Mouse (Mus musculus) layer of hippocampus, adult 9-10 months (tissue): ENCODE measurements around the gene Eif3i.

Source experiments
- DNase-seq: peaks from one replicate; pipeline ENCODE4 v3.0.0; 2022; ENCODE audit warnings: low spot score

The Eif3i gene

DNA sequence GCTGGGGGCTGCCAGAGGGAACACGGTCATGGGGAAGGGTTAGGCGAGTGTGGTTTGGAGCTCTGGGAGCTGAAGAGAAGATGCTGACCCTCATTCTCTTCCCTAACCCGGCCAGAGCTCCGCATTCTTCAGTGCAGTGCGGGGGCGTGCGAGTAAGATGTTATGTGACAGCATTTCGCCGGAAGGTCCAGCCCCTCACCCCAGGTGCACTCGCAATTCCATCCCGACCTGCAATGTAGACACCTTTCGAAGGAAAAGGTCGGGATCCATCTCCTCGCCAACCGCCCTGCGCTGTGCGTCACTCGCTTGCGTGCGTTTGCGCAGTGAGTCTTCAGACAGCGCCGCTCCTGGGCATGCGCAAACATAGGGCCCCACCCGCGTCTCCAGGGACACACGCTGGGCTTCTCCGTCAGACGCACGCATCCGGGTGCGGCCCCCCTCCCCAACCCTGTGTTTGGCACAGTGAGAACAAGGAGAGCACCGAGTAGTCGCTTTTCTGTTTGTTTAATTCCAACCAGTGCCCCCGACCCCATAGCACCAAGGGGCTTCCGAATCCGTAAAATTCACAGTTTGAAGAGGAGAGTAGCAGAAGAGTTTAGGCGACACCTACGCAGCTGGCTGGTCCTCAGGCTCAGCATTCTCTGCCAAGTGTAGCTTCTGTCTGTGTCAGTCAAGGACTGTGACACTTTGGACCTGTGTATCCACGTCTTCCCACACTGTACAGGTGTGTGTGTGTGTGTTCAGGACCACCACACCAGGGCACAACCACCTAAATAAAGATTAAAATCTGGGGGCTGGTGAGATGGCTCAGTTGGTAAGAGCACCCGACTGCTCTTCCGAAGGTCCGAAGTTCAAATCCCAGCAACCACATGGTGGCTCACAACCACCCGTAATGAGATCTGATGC is 18.6 kb upstream of the Eif3i start, which contains the start of gene Iqcc:
TSS of gene Iqcc (minus strand) at position 314 of the 906 bp plus-strand sequence.
- DNase-seq, result peak; percentile 92

DNA sequence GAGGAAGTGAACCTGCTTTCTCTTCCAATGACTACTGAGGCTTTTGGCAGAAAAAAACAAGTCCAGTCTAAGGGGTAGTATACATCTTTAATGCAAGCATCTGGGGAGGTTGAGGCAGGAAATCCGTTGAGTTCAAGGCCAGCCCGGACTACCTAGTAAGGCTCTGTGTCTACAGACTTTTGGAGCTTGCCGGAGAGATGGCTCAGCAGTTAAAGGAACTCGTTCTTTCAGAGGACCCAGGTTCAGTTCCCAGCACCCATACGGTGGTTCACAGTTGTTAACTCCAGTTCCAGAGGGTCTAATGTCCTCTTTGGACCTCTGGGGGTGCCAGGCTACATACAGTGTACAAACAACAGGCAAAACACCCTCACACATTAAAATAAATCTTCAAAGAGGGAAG is 17.6 kb upstream of the Eif3i start:
- DNase-seq, result no peak

DNA sequence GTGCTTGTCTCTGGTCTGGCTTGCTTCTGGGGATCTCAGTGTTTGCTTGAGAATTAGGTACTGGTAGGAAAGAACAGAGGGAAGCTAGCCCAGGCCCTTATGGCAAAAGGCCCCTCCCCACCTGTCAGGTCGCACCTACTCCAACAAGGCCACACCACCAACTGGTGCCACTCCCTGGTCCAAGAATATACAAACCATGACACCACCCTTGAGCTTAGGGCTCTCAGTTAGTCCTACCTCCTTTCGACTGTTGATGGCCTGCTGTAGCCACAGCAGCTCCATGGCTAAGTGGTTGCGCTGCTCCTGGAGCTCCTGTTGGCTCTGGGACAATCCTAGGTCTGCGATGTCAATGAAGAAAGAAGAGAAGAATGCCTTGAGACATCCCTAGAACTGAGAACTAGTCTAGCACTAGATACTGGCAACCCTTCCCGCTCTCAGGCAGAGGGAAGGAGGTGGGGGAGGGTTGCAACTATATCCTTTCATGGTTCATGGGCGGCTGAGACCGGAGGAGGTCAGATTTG is 16.7 kb upstream of the Eif3i start:
- no peak for DNase-seq

DNA sequence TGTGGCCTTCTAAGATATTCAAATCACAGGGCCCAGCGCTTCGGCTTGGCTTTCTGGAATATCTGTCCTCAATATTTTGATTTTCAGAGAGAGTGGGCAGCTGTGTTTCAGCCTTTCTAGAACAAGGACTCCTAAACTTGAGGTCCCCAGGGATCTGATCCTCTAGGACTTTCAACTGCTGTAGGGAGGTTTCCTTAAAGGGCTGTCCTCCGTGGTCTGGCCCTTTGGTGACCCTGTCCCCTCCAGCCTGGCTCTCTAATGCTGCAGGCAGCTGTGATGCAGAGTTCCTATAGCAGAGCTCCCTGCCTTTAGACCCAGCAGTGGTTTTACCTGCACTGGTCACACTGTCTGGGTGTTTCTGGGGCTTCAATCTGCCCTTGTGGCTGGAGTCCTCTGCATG is 16.2 kb upstream of the Eif3i start:
- no peak for DNase-seq

DNA sequence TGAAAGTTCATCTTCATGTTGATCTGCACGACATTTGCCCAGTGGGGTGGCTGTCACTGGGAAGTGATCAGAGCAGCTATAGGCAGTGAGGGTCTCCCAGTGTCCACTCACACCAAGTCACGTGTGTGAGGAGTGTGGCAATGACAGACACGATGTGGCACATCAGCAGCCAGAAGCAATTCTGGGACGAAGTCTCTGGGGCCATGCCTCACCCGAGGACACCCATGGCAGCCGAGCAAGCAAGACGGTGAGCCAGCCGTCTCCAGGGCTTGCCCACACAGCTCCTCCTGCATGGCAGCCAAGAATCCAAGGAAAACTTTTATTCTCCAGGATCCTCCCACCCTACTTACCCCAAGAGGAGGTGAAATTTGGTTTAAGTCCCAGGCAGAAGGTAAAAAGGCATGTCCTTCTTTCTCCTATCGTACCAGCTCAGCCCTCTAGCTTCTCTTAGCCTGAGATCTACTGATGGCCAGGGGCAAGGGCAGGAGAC is 15.4 kb upstream of the Eif3i start:
- no peak for DNase-seq

DNA sequence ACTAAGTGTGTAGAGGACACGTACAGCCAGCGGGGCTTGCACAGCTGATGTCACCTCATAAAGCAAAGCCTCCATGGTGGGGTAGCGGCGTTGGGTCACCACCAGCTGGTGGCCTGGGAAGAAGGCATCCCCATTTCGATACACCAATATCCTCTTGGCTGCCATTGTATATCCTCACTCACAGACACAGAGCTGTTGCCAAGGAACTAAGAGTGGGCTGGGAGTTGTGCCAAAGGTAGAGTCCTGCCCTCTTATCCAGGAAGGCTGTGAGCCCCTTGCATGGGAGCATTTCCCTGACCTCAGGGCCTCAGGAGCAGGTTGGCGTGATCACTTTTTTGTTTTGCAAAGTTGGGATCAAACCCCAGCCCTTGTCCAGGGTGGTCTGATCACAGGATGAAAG is 13.6 kb upstream of the Eif3i start, which contains the start of gene Dcdc2b:
TSS of gene Dcdc2b (minus strand) at position 165 of the 400 bp plus-strand sequence.
- DNase-seq, result no peak

DNA sequence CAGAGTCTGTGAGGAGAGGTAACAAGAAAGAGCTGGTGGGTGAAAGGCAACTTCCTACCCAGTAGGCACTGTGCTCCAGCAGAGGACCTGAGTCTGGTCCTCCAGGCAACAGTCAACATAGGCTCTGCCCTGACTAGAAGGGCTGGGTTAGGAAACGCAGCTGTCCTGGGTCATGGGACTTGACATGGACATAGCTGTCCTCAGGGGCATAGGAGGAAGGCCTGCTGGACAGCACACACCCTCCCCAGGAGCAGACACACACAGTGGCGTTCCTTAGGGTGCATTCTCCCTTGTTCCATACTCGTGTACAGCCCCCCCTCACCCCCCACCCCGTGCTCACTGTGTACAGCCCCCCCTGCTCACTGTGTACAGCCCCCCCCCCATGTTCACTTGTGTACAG is 10.0 kb upstream of the Eif3i start:
- no peak for DNase-seq

DNA sequence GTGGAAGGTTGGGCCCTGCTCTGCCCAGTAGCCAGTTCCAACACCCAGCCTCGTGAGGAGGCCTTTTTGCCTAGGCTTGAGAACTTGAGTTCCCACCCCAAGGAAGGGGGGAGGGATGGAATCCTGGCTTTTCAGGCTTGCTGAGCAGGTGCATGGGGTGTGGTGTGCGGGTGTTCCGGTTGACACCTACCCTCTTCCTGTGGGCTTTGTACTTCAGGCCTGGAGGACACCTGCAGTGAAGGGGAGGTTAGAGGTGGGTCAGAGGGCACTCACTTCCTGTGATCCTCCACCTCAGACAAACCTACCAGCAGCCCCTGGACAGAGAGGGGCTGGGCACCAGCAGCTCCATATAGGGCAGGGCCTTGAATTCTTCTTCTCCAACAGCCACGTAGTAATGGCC is 9.6 kb upstream of the Eif3i start:
- no peak for DNase-seq

DNA sequence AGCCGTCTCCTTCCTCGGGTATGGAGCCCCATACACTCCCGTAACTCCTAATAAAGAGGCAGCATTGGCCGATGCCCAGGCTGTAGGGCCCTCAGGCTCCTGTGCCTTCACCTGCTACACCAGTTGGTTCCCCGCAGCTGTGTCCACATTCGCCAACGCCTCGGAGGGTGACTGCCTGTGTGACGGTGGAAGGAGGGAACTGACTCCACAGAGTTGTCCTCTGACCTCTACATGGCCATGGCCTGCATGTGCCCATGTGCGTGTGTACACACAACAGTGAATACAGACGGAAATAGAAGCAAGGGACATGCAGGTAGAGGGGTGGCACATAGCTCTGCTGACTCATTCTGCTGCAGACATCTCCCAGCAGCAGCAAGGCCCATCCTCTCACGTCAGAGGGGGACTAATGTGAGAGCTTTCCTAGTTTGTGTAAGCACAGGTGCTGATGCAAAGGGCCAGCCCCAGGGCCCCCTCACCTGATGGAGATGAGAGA is 8.7 kb upstream of the Eif3i start:
- no peak for DNase-seq

DNA sequence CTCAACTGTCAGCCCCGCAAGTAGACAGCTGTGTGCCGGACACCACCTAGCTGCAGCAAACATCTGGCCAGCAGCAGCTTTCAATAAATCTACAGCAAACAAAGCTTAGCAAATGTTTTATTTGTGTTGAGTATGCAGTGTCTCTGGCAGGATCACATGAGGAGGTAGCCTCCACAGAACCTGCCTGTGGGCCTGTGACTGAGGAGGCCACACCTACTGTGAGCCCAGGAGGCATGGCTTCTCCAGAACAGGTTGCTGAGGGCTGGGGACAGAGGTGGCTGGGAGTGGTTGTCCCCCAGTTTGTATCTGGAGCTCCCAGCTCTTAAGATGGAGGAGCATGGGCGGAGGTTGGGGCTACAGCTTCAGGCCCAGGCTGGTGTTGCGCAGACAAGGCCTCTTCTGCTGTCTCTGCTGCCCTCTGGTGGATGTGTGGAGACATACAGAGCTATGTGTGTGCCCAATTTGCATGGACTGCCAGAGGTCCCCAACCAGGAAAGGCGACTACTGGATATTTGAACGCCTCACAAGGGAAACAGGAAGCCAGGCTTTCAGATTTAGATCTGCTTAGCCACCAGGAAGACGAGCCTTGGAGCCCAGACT is 8.1 kb upstream of the Eif3i start:
- peak; percentile 71 for DNase-seq

DNA sequence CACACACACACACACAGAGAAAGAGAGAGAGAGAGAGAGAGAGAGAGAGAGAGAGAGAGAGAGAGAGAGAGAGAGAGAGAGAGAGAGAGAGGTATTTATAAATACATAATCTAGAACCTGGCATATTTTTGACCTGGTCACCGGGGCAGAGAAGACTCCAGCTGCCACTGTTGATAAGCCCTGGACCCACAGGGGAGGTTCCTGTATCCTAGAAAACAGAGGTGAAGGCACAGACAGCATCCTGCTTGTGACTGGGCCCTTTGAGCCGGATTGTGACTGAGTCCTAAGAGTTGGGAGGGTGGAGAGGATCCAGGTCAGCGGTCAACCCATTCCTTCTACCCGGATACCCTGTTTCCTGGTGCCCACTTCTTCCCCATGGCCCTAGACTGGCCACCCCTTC is 11.6 kb downstream of the Eif3i start:
- DNase-seq, result no peak

DNA sequence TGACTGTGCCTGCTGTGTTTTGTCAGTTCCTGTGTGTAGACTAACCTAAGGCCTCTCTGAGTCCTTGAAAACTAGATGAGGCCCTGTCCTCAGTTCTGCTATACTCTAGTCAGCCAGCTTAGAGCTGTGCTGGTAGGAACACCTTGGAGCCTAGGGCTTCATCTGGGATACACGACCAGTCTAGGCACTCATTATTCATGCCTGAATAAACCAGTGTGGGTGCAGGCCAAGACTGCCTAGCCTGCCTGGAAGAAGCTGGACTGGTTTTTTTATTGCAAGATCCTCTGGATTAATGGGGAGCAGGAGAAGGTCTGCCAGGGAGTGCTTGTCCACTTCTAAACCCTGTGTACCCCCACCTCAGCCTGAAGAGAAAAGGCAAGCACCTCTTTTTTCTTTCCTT is 13.5 kb downstream of the Eif3i start:
- no peak for DNase-seq

DNA sequence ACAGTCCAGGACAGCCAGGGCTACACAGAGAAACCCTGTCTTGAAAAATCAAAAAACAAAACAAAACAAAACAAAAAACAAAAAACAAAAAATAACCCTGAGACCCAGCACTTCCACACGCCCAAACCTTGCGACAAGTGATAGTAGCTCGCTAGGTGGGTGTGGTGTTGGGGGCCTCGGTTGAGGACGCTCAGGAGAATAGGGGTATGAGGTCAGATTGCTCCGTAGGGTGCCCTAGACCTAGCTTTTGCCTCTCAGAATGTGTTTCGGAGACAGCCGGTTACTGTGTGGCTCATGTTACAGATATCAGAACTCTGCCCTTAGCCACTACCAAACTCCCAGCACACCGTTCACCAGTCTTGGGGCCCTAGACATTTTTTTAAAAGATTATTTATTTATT is 14.7 kb downstream of the Eif3i start:
- DNase-seq, result no peak

DNA sequence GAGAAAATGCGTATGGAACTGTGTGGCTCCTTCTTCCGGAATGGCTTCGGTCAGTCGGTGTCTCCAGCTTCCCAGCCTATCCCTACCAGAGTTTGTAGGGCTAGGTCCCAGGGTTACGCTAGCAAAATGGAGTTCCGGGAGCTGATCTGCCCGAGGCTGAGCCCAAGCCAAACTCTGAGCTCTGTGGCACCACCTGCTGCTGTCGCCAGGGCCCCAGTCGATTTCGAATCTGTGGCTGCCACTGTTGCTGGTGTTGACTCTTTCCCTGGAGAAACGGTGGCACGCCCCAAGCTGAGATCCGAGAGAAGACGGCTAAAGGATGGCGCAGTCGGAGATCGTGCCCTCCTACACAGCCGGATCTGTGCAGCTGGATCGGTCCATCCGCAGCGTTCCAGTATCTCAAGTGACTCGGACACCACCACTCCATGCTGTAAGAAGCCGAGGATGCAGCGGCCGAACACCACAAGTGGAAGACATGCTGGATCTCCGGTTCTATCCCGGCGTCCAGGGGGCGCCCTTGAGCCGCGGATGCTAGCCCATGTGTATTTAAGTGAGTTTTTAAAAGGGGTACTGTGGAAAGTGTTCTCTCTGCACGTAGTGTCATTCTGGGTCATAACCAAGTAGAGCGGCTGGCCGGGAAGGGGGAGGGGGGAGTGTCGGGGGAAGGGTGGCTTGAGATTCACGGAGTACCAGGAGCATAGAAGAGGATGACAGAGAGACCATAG is 15.4 kb downstream of the Eif3i start:
- DNase-seq, result peak; percentile 74

DNA sequence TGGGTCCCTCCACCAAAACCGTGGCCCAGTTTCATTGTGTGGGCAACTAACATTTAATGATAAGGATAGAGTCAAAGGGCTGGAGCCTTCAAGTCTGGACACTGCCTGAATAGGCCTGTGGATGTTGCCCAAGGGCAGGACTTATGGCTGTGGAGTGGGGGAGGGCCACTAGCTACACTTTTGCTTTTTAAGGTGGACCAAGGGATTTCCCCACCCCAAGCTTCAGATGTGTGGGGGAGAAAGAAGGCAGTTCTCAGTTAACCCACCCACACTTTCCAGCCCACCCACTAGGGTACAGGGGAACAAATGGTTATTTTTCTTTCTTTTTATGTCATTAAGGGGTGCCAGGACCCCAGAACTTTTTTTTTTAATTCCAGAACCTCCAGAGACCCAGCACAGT is 16.1 kb downstream of the Eif3i start:
- DNase-seq, result no peak

DNA sequence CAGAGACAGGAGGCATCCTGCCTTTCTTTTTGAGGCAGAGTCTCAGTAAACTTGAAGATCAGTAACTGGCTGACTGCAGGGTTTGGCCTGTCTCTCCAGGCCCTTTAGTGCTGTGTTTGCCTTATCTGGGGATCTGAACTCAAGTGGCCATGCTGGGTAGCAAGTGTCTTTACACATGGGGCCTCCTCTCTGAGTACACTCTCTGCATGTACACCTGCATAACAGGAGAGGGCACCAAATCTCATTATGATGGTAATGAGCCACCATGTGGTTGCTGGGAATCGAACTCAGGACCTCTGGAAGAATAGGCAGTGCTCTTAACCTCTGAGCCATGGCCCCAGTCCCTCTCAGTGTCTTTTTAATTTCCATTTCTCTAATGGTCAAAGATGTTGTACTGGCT is 18.2 kb downstream of the Eif3i start:
- DNase-seq, result no peak

DNA sequence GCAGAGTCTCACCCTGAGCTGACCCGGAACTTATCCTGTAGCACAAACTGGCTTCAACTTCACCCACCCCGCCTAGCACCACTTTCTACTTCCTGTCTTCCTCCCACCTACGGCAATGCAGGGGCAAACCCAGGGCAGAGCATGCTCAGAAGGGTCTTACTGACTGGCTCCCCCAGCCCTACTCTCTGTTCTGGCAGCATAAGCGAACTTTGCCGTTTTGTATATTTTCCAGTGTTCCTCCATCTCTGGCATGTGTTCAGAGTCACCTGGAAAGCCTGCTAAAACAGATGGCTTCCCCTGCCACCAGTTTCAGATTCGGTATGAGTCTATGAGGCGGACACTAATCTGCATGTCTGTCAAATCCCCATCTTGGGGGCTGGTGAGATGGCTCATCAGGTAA is 20.1 kb downstream of the Eif3i start:
- DNase-seq, result no peak

DNA sequence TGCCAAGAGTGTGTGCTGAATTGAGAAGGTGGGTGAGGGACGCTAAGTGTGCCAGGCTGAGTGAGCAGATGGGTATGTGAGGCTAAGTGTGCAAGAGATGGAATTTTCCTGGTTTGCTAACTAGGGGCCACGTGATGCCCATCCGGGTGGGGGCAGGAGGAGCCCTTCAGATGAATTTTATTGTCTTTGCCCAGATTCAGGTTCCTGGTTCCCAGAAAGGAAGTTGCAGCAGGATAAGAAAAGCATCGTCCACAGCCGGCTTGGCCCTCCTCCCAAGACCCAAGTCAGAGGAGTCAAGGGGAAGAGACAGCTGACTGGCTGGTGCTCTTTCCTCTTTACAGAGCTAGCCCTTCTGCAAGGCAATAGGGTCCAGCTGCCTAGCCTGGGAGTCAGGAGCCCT is 22.0 kb downstream of the Eif3i start, which contains the start of gene Fam167b:
TSS of gene Fam167b (minus strand) at position 84 of the 400 bp plus-strand sequence.
- no peak for DNase-seq

DNA sequence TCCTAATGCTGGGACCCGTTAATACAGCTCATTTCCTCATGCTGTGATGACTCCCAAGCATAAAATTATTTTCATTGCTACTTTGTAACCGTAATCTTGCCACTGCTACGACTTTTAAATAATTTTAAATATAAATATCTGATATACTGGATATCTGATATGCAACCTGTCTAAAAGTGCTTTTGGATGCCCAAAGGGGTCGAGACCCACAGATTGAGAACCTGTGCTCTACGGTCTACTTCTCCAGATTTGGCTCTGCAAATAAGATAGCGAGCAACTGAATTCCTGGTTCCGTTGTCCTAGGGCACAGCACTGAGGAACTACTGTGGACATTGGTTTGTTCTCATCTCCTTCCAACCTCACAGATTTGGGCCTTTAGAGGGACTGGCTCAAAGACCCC is 22.8 kb downstream of the Eif3i start:
- DNase-seq, result no peak

DNA sequence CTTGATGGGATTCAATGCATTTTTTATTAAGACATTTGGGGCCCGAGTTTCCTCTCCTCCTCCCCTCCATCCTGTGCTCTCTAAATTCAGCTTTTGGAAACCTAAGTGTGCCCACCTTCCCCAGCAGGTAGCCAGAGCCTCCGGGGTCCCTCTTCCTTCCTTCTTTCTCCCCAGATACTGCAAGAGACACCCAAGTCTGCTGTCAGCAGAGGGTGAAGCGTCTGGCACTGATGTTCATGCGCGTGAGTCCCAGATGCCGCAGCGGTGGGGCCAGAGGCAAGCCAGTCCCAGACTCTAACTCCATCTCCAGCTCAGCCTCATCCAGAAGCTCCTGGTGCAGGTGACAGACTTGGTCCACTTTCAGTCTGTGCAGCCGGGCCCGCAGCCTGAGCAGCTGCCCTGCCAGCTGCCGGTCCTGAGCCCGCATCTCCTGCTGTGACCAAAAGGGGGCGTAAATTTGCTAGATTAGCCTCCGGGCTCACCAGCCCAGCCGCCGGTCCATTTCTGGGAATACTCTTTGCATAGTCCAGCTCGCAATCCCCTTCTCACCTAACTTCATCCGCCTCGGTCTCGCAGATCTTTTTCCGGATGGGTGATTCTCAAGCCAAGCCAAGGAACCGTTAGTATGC is 23.5 kb downstream of the Eif3i start:
- DNase-seq, result no peak

DNA sequence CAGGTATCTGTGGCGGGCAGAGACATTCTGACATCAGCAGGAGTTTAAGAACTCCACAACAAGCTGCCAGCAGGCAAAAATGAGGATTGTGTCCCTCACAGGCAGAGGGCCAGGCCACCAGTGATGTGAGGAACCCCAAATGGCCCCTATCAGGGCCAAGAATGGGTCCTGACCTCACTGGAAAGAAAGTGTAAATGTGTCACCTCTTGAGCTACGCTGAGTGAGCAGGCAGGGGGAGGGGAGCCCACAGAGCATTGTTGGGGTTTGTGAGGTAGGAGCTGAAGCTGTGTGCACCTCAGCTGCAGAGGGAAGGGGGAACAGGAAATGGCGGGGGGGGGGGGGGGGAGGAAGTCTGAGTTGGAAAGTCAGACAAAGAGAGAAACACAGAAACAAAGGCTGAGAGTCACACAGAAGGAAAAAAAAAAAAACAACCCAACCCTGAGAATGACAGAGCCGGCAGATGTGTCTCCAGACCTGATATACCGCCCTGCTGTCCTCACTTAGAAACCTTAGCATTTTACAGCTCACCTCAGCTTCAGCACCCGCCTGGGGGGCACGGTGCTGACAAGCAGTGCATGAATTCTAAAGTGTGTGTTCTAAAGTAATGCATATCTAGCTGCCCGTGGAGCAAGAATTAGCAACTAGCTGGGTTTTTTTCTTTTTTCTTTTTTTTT is 25.1 kb downstream of the Eif3i start:
- DNase-seq, result no peak
